Mouse (Mus musculus) limb, embryonic 12.5 days (tissue): ENCODE measurements around the gene Nme9. TPM values are rescaled to one million over a fixed set of nuclear protein-coding genes. Genes with fewer than 3 reads are reported as not detected.

Experiments
- ATAC-seq: fragments of 200-750 bp; cut with Nextera tagmentation; 2 replicates; pipeline ENCODE4 v1.8.0; 2017; ENCODE audit warnings: low read depth, moderate TSS enrichment; ENCODE audit not compliant: insufficient number of reproducible peaks, insufficient read depth, low FRiP score, low TSS enrichment
- H3K27ac ChIP-seq: fragments of 300-500 bp; sonication (generic); 2 replicates; pipeline ENCODE4 v1.5.1; 2016; ENCODE audit warnings: mild to moderate bottlenecking, moderate library complexity
- H3K27me3 ChIP-seq: fragments of 300-500 bp; sonication (generic); 2 replicates; pipeline ENCODE4 v1.6.1; 2016; ENCODE audit warnings: mild to moderate bottlenecking, moderate library complexity
- H3K36me3 ChIP-seq: fragments of 300-500 bp; sonication (generic); 2 replicates; pipeline ENCODE4 v1.6.1; 2016; ENCODE audit warnings: mild to moderate bottlenecking, moderate library complexity
- H3K4me1 ChIP-seq: fragments of 300-500 bp; sonication (generic); replicated peaks from 2 replicates; pipeline ENCODE4 v1.6.1; 2016
- H3K4me2 ChIP-seq: fragments of 300-500 bp; sonication (generic); 2 replicates; pipeline ENCODE4 v1.6.1; 2016; ENCODE audit warnings: mild to moderate bottlenecking, moderate library complexity
- H3K4me3 ChIP-seq: fragments of 300-500 bp; sonication (generic); replicated peaks from 2 replicates; pipeline ENCODE4 v1.5.1; 2016; ENCODE audit warnings: mild to moderate bottlenecking
- H3K9ac ChIP-seq: fragments of 300-500 bp; sonication (generic); replicated peaks from 2 replicates; pipeline ENCODE4 v1.6.1; 2016; ENCODE audit warnings: mild to moderate bottlenecking, moderate library complexity
- H3K9me3 ChIP-seq: fragments of 300-500 bp; sonication (generic); 2 replicates; pipeline ENCODE4 v1.6.1; 2016; ENCODE audit warnings: mild to moderate bottlenecking, moderate library complexity
- WGBS: fragments of 180-500 bp; shearing (Covaris S2); methylation state at CpG from one replicate; pipeline ENCODE4 v1.1.7; 2016; 5-methylcytosine and 5-hydroxymethylcytosine counted together
- polyA plus RNA-seq: library from polyadenylated mRNA; unstranded; fragments of >200 nt; fragmentation: Nextera tagmentation; extraction: Ambion mirVana; gene quantifications from 2 replicates; pipeline ENCODE4 v1.2.1, GENCODE M21; 2016

Nme9 gene
- polyA plus RNA-seq, 1 experiment from 2014 or later: not detected

DNA sequence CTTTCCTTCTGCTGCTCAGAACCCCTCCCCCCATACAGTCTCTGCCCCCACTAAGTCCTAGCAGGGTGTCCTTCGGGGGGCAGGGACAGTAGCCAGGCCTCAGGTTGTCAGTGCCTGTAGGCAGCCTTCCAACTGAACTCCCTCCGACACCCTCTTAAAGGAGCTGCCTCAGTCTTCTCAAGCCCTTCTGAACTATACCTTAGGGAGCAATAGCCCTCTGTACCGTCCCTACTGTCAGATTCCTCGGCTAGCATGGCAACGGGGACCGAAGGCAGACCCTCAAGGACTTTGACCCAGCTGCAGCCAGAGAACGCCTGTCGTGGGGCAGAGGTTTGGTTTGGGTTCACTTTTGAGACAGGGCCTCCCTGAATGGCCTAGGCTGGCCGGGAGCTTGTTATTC, 26.0 kb upstream of the Nme9 start:
- Histone ChIP-seq H3K4me1 (peaks cover 50% of the 10 kb centered on the region), H3K9ac (no peak overlapping the region)
- no peak for ATAC-seq

GRCm38 (mm10) chr9:99428601-99429331, 22.5 kb upstream of the Nme9 start:
- Histone ChIP-seq H3K4me1 (peaks cover 40% of the 10 kb centered on the region), H3K27ac (no peak overlapping the region), H3K36me3 (no peaks in the 10 kb centered on the region), H3K9me3 (no peaks in the 10 kb centered on the region), H3K9ac (no peak overlapping the region), H3K4me3 (no peak overlapping the region), H3K4me2 (no peak overlapping the region), H3K27me3 (no peaks in the 10 kb centered on the region)
- no peak for ATAC-seq
- WGBS: 80% methylated on average over 11 of the region's 11 CpGs

More for the DNA sequence above, 26.0 kb upstream of the Nme9 start:
- Histone ChIP-seq H3K4me2 (no peak overlapping the region), H3K27ac (peak overlapping the region; percentile 47; the same call in 1 of the 2 replicates), H3K36me3 (no peaks in the 10 kb centered on the region; the same call in 1 of the 2 replicates), H3K4me3 (no peak overlapping the region), H3K27me3 (no peaks in the 10 kb centered on the region), H3K9me3 (no peaks in the 10 kb centered on the region)
- WGBS: 63% methylated on average over 9 of the region's 9 CpGs

GRCm38 (mm10) chr9:99429845-99430244, 21.4 kb upstream of the Nme9 start:
- no peaks in the 10 kb centered on the region for H3K9me3 ChIP-seq
- no peaks in the 10 kb centered on the region for H3K36me3 ChIP-seq
- no peaks in the 10 kb centered on the region for H3K27me3 ChIP-seq
- no peak overlapping the region for H3K4me3 ChIP-seq
- H3K9ac ChIP-seq: no peak overlapping the region
- H3K4me1 ChIP-seq: peaks cover 40% of the 10 kb centered on the region
- 79% methylated on average over 3 of the region's 3 CpGs for WGBS
- H3K27ac ChIP-seq: no peak overlapping the region
- H3K4me2 ChIP-seq: no peak overlapping the region
- ATAC-seq: no peak

GRCm38 (mm10) chr9:99430806-99431205, 20.5 kb upstream of the Nme9 start:
- ATAC-seq: no peak
- Histone ChIP-seq H3K4me2 (no peak overlapping the region), H3K27ac (no peak overlapping the region), H3K9ac (no peak overlapping the region), H3K4me1 (peaks cover 39% of the 10 kb centered on the region), H3K4me3 (no peak overlapping the region), H3K9me3 (no peaks in the 10 kb centered on the region), H3K27me3 (no peaks in the 10 kb centered on the region), H3K36me3 (no peaks in the 10 kb centered on the region)
- WGBS: 79% methylated on average over 6 of the region's 6 CpGs

- Histone ChIP-seq H3K4me3 (no peak overlapping the region), H3K4me1 (peaks cover 40% of the 10 kb centered on the region), H3K9me3 (no peaks in the 10 kb centered on the region), H3K27ac (no peak overlapping the region), H3K9ac (no peak overlapping the region), H3K27me3 (no peaks in the 10 kb centered on the region), H3K4me2 (no peak overlapping the region), H3K36me3 (no peaks in the 10 kb centered on the region)
- ATAC-seq: no peak
- WGBS: 93% methylated on average over 8 of the region's 8 CpGs
Measured at GRCm38 (mm10) chr9:99431346-99431745, 19.9 kb upstream of the Nme9 start.

- Histone ChIP-seq H3K27ac (no peak overlapping the region), H3K9ac (no peak overlapping the region), H3K4me2 (no peak overlapping the region), H3K27me3 (peaks cover under 1% of the 10 kb centered on the region; the same call in 1 of the 2 replicates), H3K4me1 (peaks cover 40% of the 10 kb centered on the region), H3K36me3 (no peaks in the 10 kb centered on the region), H3K4me3 (no peak overlapping the region), H3K9me3 (no peaks in the 10 kb centered on the region)
- 77% methylated on average over 6 of the region's 6 CpGs for WGBS
- ATAC-seq: no peak
Measured at GRCm38 (mm10) chr9:99431963-99432362, 19.3 kb upstream of the Nme9 start.

DNA sequence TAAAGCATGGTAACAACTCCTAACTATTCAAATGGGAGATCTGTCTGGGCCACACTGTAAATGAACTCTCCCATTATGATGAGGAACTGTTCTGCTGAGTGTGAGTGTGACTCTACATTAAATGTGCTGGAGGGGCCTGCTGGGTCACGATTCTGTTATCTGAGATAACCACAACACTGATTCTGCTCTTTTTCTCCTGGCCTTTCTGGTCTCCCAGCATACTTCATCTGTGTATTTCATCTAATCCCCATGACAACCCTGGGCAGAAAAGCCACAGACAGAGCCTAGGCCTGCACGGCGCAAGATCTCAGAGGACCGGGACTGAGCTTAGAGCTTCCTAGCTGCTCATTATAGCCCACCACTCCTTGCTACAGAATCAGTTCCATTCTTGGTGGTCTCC, 18.8 kb upstream of the Nme9 start:
- Histone ChIP-seq H3K4me2 (no peak overlapping the region), H3K36me3 (no peaks in the 10 kb centered on the region), H3K9me3 (no peaks in the 10 kb centered on the region), H3K9ac (no peak overlapping the region), H3K4me3 (no peak overlapping the region), H3K27me3 (peaks cover 6% of the 10 kb centered on the region), H3K4me1 (peaks cover 40% of the 10 kb centered on the region), H3K27ac (no peak overlapping the region)
- ATAC-seq: no peak
- 91% methylated on average over 4 of the region's 4 CpGs for WGBS

GRCm38 (mm10) chr9:99434892-99435618, 16.2 kb upstream of the Nme9 start:
- WGBS: 12% methylated on average over 14 of the region's 14 CpGs
- Histone ChIP-seq H3K36me3 (no peaks in the 10 kb centered on the region), H3K27me3 (peaks cover 28% of the 10 kb centered on the region), H3K9me3 (no peaks in the 10 kb centered on the region), H3K9ac (peak overlapping the region; percentile 92), H3K27ac (peak overlapping the region; percentile 92), H3K4me1 (peaks cover 30% of the 10 kb centered on the region), H3K4me2 (peak overlapping the region; percentile 83), H3K4me3 (peak overlapping the region; percentile 80)
- ATAC-seq: peak; percentile 58

DNA sequence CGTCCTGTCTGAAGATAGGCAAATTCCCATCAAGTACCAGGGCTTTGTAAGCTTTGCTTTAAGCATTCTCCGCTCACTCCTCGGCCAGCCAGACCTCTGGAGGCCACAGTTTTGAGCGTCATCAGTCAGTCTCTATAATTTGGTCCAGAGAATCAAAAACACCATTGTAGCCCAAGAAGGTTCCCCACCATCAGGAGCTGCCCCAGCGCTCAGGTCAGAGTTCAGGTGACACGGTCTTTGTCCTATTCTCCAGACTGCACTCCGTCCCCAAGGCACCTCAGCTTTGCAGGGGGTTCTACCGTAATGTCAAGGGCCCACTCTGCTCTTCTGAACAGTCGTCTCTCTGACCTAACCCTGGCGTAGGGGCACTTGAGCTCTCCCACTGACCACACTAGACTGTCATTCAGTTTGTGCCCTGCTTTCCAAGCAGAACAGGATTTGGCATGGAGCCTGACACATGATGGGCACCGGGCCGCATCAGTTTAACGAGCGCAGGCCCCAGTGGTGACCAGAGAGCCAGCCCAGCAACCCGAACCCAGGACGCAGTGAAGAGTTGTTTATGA, 15.6 kb upstream of the Nme9 start:
- peak overlapping the region; percentile 80 for H3K4me3 ChIP-seq
- H3K4me1 ChIP-seq: peaks cover 30% of the 10 kb centered on the region
- H3K36me3 ChIP-seq: no peaks in the 10 kb centered on the region
- H3K27ac ChIP-seq: peak overlapping the region; percentile 92
- peaks cover 28% of the 10 kb centered on the region for H3K27me3 ChIP-seq
- WGBS: 15% methylated on average over 16 of the region's 16 CpGs
- peak; percentile 15; the same call in 1 of the 2 replicates for ATAC-seq
- H3K9ac ChIP-seq: peak overlapping the region; percentile 92
- H3K9me3 ChIP-seq: no peaks in the 10 kb centered on the region
- peak overlapping the region; percentile 83 for H3K4me2 ChIP-seq

GRCm38 (mm10) chr9:99436182-99437030, 14.9 kb upstream of the Nme9 start:
- Histone ChIP-seq H3K36me3 (no peaks in the 10 kb centered on the region), H3K9me3 (no peaks in the 10 kb centered on the region), H3K4me2 (peak overlapping the region; percentile 83), H3K27me3 (peaks cover 28% of the 10 kb centered on the region), H3K27ac (peak overlapping the region; percentile 92), H3K4me1 (peaks cover 30% of the 10 kb centered on the region), H3K4me3 (peak overlapping the region; percentile 80), H3K9ac (peak overlapping the region; percentile 92)
- WGBS: under 1% methylated on average over 64 of the region's 86 CpGs
- ATAC-seq: peak; percentile 32; the same call in 1 of the 2 replicates
